Mouse (Mus musculus) embryo, embryonic 11.5 days (tissue): ENCODE results near the gene Cyp3a41b.
"Not testable (repeated sequence)": the region's sequence is repeated elsewhere in the genome, so short reads cannot be mapped to it uniquely, and the experiment has no call there.

ENCODE experiments used
- DNase-seq: peaks from one replicate; pipeline ENCODE4 v3.0.0-alpha.2; 2012; ENCODE audit warnings: low read depth, low spot score

Gene Cyp3a41b

GRCm38 (mm10) chr5:145584630-145585029 lies at the start of gene Cyp3a41b:
Gene Cyp3a41b, minus strand, starts transcription at chr5:145584730.
- not testable (repeated sequence) for DNase-seq

DNA sequence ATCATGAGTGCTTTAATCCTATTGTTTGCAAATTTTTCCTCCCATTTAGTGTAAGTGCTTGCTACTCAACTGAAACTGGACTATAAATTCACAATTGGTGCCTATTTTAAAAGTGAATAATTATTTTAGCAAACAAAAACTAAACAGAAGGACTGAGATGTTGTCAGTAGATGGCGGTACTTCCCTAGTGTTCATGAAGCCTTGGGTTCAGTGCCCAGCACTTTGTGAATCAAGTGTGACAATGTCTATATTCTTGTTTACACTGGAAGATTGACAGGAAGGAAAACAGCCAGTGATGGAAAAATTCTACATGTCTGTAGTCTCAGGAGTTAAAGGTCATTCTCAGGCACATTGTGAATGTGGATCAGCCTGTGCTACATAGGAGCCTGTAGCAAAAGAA lies 47.8 kb upstream of the Cyp3a41b start:
- not testable (repeated sequence) for DNase-seq

DNA sequence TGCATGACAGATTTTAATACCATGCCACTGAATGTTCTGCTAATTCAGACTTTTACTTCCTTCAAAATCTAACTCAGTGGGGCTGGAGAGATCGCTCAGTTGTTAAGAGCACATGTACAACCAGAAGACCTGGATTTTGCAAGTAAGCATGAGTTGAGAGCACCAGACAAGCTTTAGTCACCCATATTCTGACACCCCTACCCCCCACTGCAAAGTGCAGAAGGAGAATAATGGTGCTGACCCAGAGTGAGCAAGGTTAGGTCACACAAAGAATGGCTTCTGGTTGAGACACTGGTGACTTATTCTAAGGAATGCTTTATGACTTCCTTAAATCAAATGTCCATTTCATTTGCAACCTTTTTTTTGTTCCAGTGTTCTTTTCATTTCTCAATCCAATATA lies 20.4 kb upstream of the Cyp3a41b start:
- not testable (repeated sequence) for DNase-seq

DNA sequence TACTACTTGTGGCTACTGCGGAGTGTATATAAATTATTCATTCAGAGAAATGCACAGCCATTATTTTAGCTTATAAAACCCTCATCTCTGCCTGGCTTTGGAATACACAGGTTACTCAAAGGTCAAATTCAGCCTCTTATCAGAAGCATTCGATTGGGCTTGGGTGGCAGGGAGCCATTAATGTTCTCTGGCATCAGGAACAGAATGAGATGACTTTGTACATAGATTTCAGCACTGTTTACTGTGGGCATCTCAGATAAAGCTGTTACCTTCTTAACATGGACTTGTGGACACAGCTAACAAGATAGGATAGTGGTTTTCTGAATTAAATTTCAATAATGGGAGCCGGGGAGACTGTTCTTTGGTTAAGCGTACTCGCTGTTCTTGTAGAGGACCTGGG lies 13.3 kb upstream of the Cyp3a41b start:
- not testable (repeated sequence) for DNase-seq

GRCm38 (mm10) chr5:145577321-145577720 lies 7.2 kb downstream of the Cyp3a41b start:
- not testable (repeated sequence) for DNase-seq

DNA sequence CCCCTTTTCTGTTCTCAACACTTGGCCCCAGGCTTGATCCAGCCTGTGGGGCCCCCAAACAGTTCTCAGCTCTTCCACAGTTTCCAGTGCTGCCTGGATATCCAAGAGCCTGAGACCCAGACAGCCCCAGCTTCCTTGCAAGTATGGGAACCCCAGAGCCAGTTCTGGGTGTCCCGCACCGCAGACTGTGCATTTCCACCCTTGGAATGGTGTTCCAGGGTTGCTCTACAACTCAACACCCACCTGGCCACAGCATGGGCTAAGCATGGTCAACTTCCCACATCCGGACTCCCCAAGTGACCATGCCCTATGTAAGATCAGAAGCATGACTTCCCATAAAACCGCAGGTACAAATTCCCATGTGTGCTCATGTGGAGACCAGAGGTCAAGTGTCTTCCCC lies 8.9 kb downstream of the Cyp3a41b start:
- DNase-seq = not testable (repeated sequence)

GRCm38 (mm10) chr5:145571922-145572321 lies 12.6 kb downstream of the Cyp3a41b start:
- not testable (repeated sequence) for DNase-seq
